Mouse (Mus musculus) ES-E14 (cell line): ENCODE data around the gene Neurl4. TPM values are rescaled to one million over a fixed set of nuclear protein-coding genes. Genes with fewer than 3 reads are reported as not detected.
A peak's percentile ranks its signal among the peaks of the same experiment; 100 is the strongest.

Experiments
- DNase-seq: peaks from one replicate; pipeline ENCODE4 v3.0.0-alpha.2; 2013; ENCODE audit warnings: low read depth, low spot score
- H3K27ac ChIP-seq: 2 replicates; pipeline ENCODE4 v1.5.1; 2012; ENCODE audit warnings: low read depth, mild to moderate bottlenecking, low read length, moderate library complexity, mixed read lengths; ENCODE audit not compliant: poor library complexity, insufficient read depth, severe bottlenecking
- H3K36me3 ChIP-seq: 2 replicates; pipeline ENCODE4 v1.6.1; 2012; ENCODE audit warnings: mild to moderate bottlenecking, low read length, moderate library complexity, mixed read lengths; ENCODE audit not compliant: control insufficient read depth, poor library complexity, insufficient read depth, severe bottlenecking
- H3K4me1 ChIP-seq, 2 experiments: fragments of 150-350 bp in 1 of 2; sonication (generic) in 1 of 2; 2 replicates each; pipeline ENCODE4 v1.6.1; 2012; ENCODE audit warnings: low read length in 2 of 2, mild to moderate bottlenecking in 1 of 2, mixed read lengths in 1 of 2; ENCODE audit not compliant: control insufficient read depth in 2 of 2, insufficient read depth in 2 of 2, poor library complexity in 1 of 2
- H3K4me3 ChIP-seq, 2 experiments: fragments of 150-350 bp in 1 of 2; sonication (generic) in 1 of 2; 2 replicates each; pipeline ENCODE4 v1.5.1; 2012; ENCODE audit warnings: low read length in 2 of 2, low read depth in 1 of 2, mild to moderate bottlenecking in 1 of 2, mixed read lengths in 1 of 2; ENCODE audit not compliant: insufficient read depth in 1 of 2, poor library complexity in 1 of 2, severe bottlenecking in 1 of 2
- H3K9ac ChIP-seq: 2 replicates; pipeline ENCODE4 v1.6.1; 2012; ENCODE audit warnings: low read depth, mild to moderate bottlenecking, low read length, mixed read lengths; ENCODE audit not compliant: poor library complexity, insufficient read depth, severe bottlenecking
- H3K9me3 ChIP-seq: fragments of 150-350 bp; sonication (generic); 2 replicates; pipeline ENCODE4 v1.6.1; 2012; ENCODE audit warnings: low read depth, mild to moderate bottlenecking, low read length; ENCODE audit not compliant: control insufficient read depth, insufficient read depth
- CHD2 ChIP-seq: IDR thresholded peaks from 2 replicates; pipeline ENCODE4 v1.6.1; 2014; ENCODE audit warnings: mild to moderate bottlenecking, low read depth, low read length, inconsistent platforms
- HCFC1 ChIP-seq: IDR thresholded peaks from 2 replicates; pipeline ENCODE4 v1.6.1; 2012; ENCODE audit warnings: low read length, inconsistent platforms, borderline replicate concordance; ENCODE audit not compliant: insufficient read depth
- MAFK ChIP-seq: IDR thresholded peaks from 2 replicates; pipeline ENCODE4 v1.6.1; 2014; ENCODE audit warnings: mild to moderate bottlenecking, low read depth, low read length, inconsistent platforms; ENCODE audit not compliant: insufficient read depth
- ZC3H11A ChIP-seq: IDR thresholded peaks from 2 replicates; pipeline ENCODE4 v1.6.1; 2012; ENCODE audit warnings: low read depth, mild to moderate bottlenecking, inconsistent platforms, low read length, borderline replicate concordance
- ZNF384 ChIP-seq: IDR thresholded peaks from 2 replicates; pipeline ENCODE4 v1.6.1; 2012; ENCODE audit warnings: low read depth, low read length, inconsistent platforms
- in situ Hi-C, 2 experiments: fragments of 600-800 bp; cut with MboI; formaldehyde crosslinking; loops; one replicate each; pipeline ENCODE4 v1.15.1; 2025; ENCODE audit warnings: low sequenced_read_pairs in 2 of 2, inconsistent platforms in 1 of 2; ENCODE audit not compliant: unreplicated experiment in 2 of 2
- total RNA-seq: library from RNA; depleted of rRNA; stranded (reverse); fragments of 300-350 nt; gene quantifications from 2 replicates; pipeline ENCODE4 v1.2.3, GENCODE M21; 2012

Gene Neurl4
- total RNA-seq, 1 experiment, result 66.3 TPM

GRCm38 (mm10) chr11:69940962-69941361 lies 40.1 kb downstream of the Neurl4 start:
- Histone ChIP-seq H3K36me3 (no peaks in the 10 kb centered on the region; the same call in 1 of the 2 replicates), H3K9ac (no peak overlapping the region), H3K4me3 (no peak overlapping the region), H3K27ac (no peak overlapping the region), H3K9me3 (no peaks in the 10 kb centered on the region), H3K4me1 (peaks cover 0 to 25% of the 10 kb centered on the region in 2 experiments; a peak in 2 of 4 replicates)
- in situ Hi-C loops, result no loop called here
- no peak for TF ChIP-seq CHD2
- TF ChIP-seq ZC3H11A, result no peak
- TF ChIP-seq MAFK, result no peak
- no peak for TF ChIP-seq HCFC1
- TF ChIP-seq ZNF384, result no peak
- no peak for DNase-seq

GRCm38 (mm10) chr11:69945216-69945615 lies 44.3 kb downstream of the Neurl4 start:
- Histone ChIP-seq H3K4me3 (no peak overlapping the region), H3K9ac (no peak overlapping the region), H3K36me3 (no peaks in the 10 kb centered on the region; the same call in 1 of the 2 replicates), H3K9me3 (no peaks in the 10 kb centered on the region), H3K27ac (no peak overlapping the region), H3K4me1 (peaks cover 0 to 14% of the 10 kb centered on the region in 2 experiments; a peak in 1 of 4 replicates)
- in situ Hi-C loops, result no loop called here
- no peak for TF ChIP-seq CHD2
- no peak for TF ChIP-seq ZC3H11A
- DNase-seq, result no peak

- in situ Hi-C loops, result no loop called here
- Histone ChIP-seq H3K4me1 (peaks cover 0 to 12% of the 10 kb centered on the region in 2 experiments; a peak in 1 of 4 replicates), H3K4me3 (no peak overlapping the region), H3K9me3 (no peaks in the 10 kb centered on the region), H3K9ac (no peak overlapping the region), H3K36me3 (no peaks in the 10 kb centered on the region; the same call in 1 of the 2 replicates), H3K27ac (no peak overlapping the region)
- no peak for DNase-seq
- no peak for TF ChIP-seq CHD2
- TF ChIP-seq MAFK, result no peak
- TF ChIP-seq HCFC1, result no peak
- TF ChIP-seq ZNF384, result no peak
- no peak for TF ChIP-seq ZC3H11A
Observed at GRCm38 (mm10) chr11:69945997-69946891, 45.4 kb downstream of the Neurl4 start.

- TF ChIP-seq CHD2 (no peak), HCFC1 (no peak), ZC3H11A (no peak), ZNF384 (no peak)
- Histone ChIP-seq H3K27ac (no peak overlapping the region), H3K9ac (peak overlapping the region; percentile 35; the same call in 1 of the 2 replicates), H3K4me1 (peaks cover 0 to 12% of the 10 kb centered on the region in 2 experiments; a peak in 1 of 4 replicates), H3K9me3 (no peaks in the 10 kb centered on the region), H3K36me3 (no peaks in the 10 kb centered on the region; the same call in 1 of the 2 replicates), H3K4me3 (peak overlapping the region; percentile 58 to 89)
- no peak for DNase-seq
- in situ Hi-C loops, result no loop called here
Observed at GRCm38 (mm10) chr11:69947337-69948065, 46.6 kb downstream of the Neurl4 start.
